Mouse (Mus musculus): ENCODE data around the gene Oas1d.
"Not testable (repeated sequence)": the region's sequence is repeated elsewhere in the genome, so short reads cannot be mapped to it uniquely, and the experiment has no call there.

DNA sequence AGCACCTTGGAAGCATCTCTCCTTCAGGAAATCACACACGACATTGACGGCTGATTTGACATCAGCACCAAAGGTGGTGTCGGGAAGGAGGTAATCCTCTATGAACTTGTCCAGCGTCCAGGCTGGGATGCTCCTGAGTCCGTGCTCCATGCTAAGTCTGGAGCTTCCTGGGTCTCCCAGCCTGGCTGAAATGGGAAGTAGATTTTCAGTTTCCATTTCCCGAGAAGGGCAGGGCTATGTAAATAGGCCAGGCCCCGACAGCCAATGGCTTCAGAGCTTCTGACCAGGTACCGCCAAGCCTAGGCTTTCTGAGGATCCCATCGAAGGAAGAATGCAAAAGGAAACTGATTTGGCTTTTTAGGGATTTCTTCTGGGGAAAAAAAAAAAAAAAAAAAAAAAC is 26.9 kb upstream of the Oas1d start, which contains the start of gene Oas1g:
- TF ChIP-seq CTCF (IDR thresholded peaks at IDR 0.05; ENCODE audit: insufficient read depth, low read length); POLR2A (IDR thresholded peaks at IDR 0.05; ENCODE audit: borderline replicate concordance, extremely low read depth, low read depth, low read length): not testable (repeated sequence)
